Mouse (Mus musculus): ENCODE data around the gene Pld1. TPM values are rescaled to one million over a fixed set of nuclear protein-coding genes. Genes with fewer than 3 reads are reported as not detected.
A peak's percentile ranks its signal among the peaks of the same experiment; 100 is the strongest.
"Not testable (repeated sequence)": the region's sequence is repeated elsewhere in the genome, so short reads cannot be mapped to it uniquely, and the experiment has no call there.

Gene Pld1
- polyA plus RNA-seq, 1 experiment from 2014 or later, result 2.2 TPM

DNA sequence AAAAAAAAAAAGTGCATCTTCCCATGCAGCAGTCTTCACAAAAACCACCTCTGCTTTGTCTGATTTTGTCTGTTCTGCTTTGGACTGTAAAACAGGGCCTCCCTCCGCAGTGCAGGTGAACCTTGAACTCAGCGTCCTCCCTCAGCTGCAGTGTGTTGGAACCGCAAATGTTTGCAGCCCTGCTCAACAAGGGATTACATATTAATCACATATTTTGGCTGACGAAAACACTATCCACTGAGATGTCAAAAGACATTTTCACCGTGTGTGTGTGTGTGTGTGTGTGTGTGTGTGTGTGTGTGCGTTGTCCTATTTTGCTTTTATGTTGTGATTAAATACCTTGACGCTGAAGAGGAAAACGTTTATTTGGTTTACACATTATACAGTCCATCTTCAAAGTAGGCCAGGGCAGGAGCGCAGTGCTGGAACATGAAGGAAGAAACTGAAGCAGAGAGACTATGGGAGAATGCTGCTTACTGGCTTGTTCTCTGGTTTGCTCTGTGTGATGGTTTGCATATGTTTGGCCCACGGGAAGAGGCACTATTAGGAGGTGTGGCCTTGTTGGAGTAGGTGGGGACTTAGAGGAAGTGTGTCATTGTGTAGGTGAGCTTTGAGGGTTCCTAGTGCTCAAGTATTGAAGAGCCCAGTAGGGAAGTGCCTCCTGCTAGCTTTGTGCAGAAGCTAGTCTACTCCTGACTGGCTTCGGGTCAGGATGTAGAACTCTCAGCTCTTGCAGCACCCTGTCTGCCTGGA, 17.1 kb upstream of the Pld1 start:
- H3K9me3 ChIP-seq (replicated peaks), result peaks cover 5% of the 10 kb centered on the region; the same call in 1 of the 2 replicates
- DNase-seq (ENCODE audit: low spot score), result no peak
- no peaks in the 10 kb centered on the region for H3K27me3 ChIP-seq (ENCODE audit: low read depth, poor library complexity, severe bottlenecking)
- no peak overlapping the region for H3K27ac ChIP-seq (replicated peaks)
- 90% methylated on average over 11 of the region's 11 CpGs for WGBS
- H3K4me3 ChIP-seq, result no peak overlapping the region
- H3K36me3 ChIP-seq, result no peaks in the 10 kb centered on the region
- no peaks in the 10 kb centered on the region for H3K4me1 ChIP-seq

DNA sequence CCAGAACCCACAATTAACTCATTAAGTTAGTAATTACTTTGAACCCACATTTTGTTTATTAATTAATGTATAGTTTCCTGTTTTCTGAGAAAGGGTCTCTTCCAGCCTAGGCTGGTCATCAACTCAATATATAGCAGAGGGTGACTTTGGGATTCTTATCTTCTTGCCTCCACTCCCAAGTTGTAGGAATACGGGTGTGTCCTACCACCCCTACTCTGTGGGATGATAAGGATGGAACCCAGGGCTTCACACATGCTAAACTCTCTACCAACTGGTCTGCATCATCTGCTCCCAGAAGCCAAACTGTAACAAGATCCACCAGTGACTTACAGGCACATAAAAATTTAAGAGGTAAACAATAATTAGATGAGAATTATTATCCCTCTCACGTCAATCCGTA, 14.5 kb upstream of the Pld1 start:
- H3K9me3 ChIP-seq (replicated peaks), result peaks cover 3% of the 10 kb centered on the region; the same call in 1 of the 2 replicates
- no peak overlapping the region for H3K4me3 ChIP-seq
- H3K36me3 ChIP-seq, result no peaks in the 10 kb centered on the region
- no peaks in the 10 kb centered on the region for H3K27me3 ChIP-seq (ENCODE audit: low read depth, poor library complexity, severe bottlenecking)
- WGBS, result 94% methylated on average over 3 of the region's 3 CpGs
- H3K27ac ChIP-seq (replicated peaks), result no peak overlapping the region
- no peaks in the 10 kb centered on the region for H3K4me1 ChIP-seq
- DNase-seq (ENCODE audit: low spot score), result no peak

DNA sequence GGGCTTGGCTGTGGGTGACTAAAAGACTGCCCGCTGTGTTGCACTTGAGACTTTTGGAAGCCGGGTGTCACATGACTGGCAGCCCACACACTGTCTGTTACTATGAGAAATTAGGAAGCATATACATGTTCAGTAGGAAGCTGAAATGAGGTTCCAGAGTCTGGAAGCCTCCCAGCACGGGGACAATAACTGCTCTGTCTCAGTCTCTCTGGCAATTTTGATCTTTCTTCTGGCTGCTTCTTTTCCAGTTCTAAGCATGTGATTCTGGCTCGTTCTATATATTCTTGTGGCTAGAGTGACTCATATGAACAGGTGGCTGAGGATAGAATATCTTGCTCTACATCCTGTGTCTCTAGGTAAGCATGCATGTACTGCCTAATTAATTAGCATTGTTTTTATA, 9.3 kb upstream of the Pld1 start:
- WGBS, result 91% methylated on average over 4 of the region's 4 CpGs
- H3K27me3 ChIP-seq (ENCODE audit: low read depth, poor library complexity, severe bottlenecking), result no peaks in the 10 kb centered on the region
- no peak for DNase-seq (ENCODE audit: low spot score)
- H3K36me3 ChIP-seq, result no peaks in the 10 kb centered on the region
- no peak overlapping the region for H3K27ac ChIP-seq (replicated peaks)
- no peaks in the 10 kb centered on the region for H3K4me1 ChIP-seq
- H3K4me3 ChIP-seq, result no peak overlapping the region
- H3K9me3 ChIP-seq (replicated peaks), result no peaks in the 10 kb centered on the region

DNA sequence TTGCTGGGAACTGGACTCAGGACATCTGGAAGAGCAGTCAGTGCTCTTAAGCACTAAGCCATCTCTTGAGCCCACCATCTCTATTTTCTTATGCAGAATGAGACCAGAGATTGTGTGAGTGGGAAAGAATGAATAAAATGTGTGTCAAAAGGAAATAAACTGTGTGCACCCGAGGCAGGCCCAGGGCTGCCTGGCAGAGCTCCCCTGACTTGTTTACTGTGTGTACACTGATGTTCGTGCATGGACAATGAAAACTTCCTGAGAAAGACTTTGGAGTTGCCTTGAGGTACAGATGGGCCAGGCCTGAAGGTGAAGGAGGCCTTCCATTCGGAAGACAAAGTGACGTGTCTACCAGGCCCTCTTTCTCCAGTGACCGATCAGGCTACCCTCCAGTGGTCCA, 6.1 kb upstream of the Pld1 start:
- H3K4me1 ChIP-seq, result no peaks in the 10 kb centered on the region
- H3K4me3 ChIP-seq, result no peak overlapping the region
- no peaks in the 10 kb centered on the region for H3K9me3 ChIP-seq (replicated peaks)
- no peak overlapping the region for H3K27ac ChIP-seq (replicated peaks)
- no peaks in the 10 kb centered on the region for H3K36me3 ChIP-seq
- peaks cover 10% of the 10 kb centered on the region for H3K27me3 ChIP-seq (ENCODE audit: low read depth, poor library complexity, severe bottlenecking)
- 93% methylated on average over 5 of the region's 5 CpGs for WGBS
- DNase-seq (ENCODE audit: low spot score), result no peak

DNA sequence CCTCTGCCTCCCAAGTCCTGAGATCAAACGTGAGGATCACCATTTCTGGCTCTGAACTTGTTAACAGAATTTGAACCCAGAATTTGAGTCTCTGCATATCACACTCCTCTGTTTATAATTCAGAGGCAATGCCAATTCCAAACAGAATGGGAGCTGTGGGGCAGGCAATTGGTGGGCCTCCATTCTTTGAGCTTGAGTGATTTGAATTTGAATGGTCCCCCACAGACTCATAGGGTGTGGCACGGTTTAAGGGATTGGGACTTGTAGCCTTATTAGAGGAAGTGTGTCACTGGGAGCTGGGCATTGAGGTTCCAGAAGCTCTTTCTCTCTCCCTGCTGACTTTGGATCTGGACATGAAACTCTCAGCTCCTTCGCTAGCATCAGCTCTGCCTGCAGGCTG, 2.9 kb upstream of the Pld1 start:
- Histone ChIP-seq H3K4me3 (no peak overlapping the region), H3K4me1 (peaks cover 20% of the 10 kb centered on the region), H3K36me3 (no peaks in the 10 kb centered on the region), H3K27ac (replicated peaks) (no peak overlapping the region), H3K9me3 (replicated peaks) (no peaks in the 10 kb centered on the region), H3K27me3 (ENCODE audit: low read depth, poor library complexity, severe bottlenecking) (peaks cover 33% of the 10 kb centered on the region)
- WGBS, result 68% methylated on average over 3 of the region's 3 CpGs
- DNase-seq (ENCODE audit: low spot score), result no peak

DNA sequence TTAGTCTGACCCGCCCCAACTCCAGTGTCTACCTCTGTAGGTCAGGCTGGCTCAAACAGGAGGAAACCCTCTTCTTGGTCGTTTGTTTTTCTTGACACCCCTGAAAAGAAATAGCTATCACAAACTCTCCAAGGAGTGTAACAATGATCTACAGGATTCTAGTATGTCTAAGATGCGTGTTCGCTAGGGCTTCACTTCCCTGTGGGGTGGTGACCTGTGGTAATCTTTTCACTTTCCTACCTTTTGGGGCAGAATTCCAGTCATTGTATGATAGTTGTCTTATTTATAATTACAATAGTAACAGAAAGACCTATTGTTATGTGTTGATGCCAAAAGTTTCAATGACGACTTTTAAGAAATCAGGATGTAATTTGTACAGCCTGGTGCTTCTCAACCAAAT, 1.8 kb upstream of the Pld1 start:
- Histone ChIP-seq H3K27ac (replicated peaks) (no peak overlapping the region), H3K36me3 (no peaks in the 10 kb centered on the region), H3K9me3 (replicated peaks) (no peaks in the 10 kb centered on the region), H3K4me3 (no peak overlapping the region), H3K27me3 (ENCODE audit: low read depth, poor library complexity, severe bottlenecking) (peaks cover 33% of the 10 kb centered on the region), H3K4me1 (peaks cover 20% of the 10 kb centered on the region)
- whole genome bisulfite sequencing, result 85% methylated on average over 5 of the region's 5 CpGs
- no peak for DNase-seq (ENCODE audit: low spot score)

DNA sequence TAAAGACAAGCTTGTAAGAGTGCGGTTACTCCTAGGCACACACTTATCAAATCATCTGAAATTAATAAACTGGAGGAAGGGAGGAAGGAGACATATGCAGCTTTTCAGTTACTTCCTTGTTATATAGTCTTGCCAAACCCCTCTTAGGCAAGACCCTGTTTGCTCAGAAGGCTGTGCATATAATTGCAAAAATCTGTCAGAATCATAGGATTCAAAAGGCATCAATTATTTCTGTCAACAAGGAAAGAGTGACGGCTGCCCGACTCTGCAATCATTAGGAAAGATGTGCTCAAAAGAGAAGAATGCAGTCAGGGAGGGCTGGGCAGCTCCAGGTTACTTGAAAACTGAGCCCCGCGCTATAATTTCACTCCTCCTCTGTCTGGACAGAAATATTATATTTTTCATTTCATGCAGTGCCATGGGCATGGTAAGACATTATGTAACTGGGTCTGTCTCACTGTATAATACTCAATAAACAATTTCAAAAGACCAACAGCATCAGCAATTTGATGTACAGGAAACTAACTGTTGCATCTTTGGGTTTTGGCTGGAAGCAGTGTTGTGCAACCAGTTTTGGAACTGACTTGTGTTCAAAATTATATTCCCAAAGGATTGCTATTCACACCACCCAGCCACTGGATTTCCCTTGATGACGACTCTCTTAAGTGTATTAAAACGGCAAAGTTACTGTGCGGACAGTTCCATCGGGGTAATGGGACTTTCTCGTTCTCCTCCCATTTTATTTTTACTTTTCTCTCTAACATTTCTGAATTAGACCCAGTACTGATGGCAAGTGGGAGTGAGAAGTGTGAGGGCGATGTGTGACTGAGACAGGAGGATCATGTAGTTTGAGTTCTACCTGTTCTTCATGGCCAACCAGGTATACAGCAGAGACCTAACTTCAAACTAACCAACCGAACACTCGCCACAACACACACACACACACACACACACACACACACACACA, 1.1 kb upstream of the Pld1 start:
- Histone ChIP-seq H3K27ac (replicated peaks) (no peak overlapping the region), H3K4me3 (peak overlapping the region; percentile 78), H3K27me3 (ENCODE audit: low read depth, poor library complexity, severe bottlenecking) (peaks cover 33% of the 10 kb centered on the region), H3K36me3 (no peaks in the 10 kb centered on the region), H3K4me1 (peaks cover 20% of the 10 kb centered on the region), H3K9me3 (replicated peaks) (no peaks in the 10 kb centered on the region)
- DNase-seq (ENCODE audit: low spot score), result no peak
- 86% methylated on average over 13 of the region's 13 CpGs for WGBS

DNA sequence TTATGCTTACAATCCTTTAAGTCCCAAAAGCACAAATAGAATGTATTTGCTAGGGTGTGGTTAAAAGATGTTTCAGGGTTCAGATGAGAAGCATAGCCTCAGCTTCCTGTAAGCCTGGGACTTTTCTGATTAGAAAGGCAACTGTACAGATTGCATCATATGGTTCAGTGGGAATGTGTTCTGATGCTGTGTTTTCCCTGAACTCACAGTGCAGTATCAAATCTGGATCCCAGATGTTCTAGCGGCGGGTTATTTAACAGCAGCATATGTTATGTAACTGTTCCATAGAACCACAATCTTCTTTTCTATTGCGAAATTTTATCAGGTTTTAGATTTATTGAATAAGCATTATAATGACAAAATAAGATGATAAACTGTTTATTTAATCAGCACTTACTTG, 3.1 kb downstream of the Pld1 start:
- WGBS, result 95% methylated on average over 3 of the region's 3 CpGs
- no peak for DNase-seq (ENCODE audit: low spot score)
- Histone ChIP-seq H3K4me3 (no peak overlapping the region), H3K9me3 (replicated peaks) (no peaks in the 10 kb centered on the region), H3K36me3 (no peaks in the 10 kb centered on the region), H3K27me3 (ENCODE audit: low read depth, poor library complexity, severe bottlenecking) (peaks cover 30% of the 10 kb centered on the region), H3K27ac (replicated peaks) (no peak overlapping the region), H3K4me1 (peaks cover 20% of the 10 kb centered on the region)

DNA sequence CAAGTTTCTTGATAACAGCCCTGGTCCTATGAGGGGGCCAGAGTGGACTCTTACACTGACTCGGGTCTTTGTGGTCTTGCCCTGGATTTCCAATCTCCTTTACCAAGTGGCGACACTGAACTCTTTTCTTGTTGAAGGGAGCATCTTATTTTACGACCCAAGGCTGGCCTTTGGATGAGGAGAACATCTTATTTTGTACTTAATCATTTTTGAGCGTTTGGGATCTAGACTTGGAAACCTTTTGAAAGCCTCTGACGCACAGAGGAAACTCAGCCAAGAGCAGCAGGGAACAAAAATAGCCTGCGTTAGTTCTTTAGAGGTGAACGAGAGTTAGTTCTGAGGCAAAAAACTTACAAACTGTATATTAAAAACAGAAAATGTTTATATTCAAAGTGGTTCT, 4.5 kb downstream of the Pld1 start:
- no peak overlapping the region for H3K27ac ChIP-seq (replicated peaks)
- DNase-seq (ENCODE audit: low spot score), result no peak
- 91% methylated on average over 7 of the region's 7 CpGs for WGBS
- no peaks in the 10 kb centered on the region for H3K36me3 ChIP-seq
- H3K9me3 ChIP-seq (replicated peaks), result no peaks in the 10 kb centered on the region
- H3K4me1 ChIP-seq, result peaks cover 21% of the 10 kb centered on the region
- H3K4me3 ChIP-seq, result no peak overlapping the region
- peaks cover 17% of the 10 kb centered on the region for H3K27me3 ChIP-seq (ENCODE audit: low read depth, poor library complexity, severe bottlenecking)

DNA sequence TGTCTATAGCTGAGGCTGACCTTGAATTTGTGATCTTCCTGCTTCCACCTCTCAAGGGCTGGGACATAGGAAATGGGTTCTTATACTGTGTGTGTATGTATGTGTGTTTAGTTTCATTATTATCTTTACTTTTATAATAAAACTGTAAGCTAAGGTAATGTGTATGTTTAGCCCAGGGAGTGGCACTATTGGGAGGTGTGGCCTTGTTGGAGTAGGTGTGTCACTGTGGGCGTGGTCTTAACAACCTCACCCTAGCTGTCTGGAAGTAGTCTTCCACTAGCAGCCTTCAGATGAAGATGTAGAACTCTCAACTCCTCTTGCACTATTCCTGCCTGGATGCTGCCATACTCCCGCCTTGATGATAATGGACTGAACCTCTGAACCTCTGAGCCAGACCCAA, 6.9 kb downstream of the Pld1 start:
- H3K27ac ChIP-seq (replicated peaks); H3K27me3 ChIP-seq (ENCODE audit: low read depth, poor library complexity, severe bottlenecking); DNase-seq (ENCODE audit: low spot score); H3K4me3 ChIP-seq; H3K9me3 ChIP-seq (replicated peaks); H3K36me3 ChIP-seq; H3K4me1 ChIP-seq: not testable (repeated sequence)
- WGBS, result 78% methylated on average over 2 of the region's 2 CpGs

DNA sequence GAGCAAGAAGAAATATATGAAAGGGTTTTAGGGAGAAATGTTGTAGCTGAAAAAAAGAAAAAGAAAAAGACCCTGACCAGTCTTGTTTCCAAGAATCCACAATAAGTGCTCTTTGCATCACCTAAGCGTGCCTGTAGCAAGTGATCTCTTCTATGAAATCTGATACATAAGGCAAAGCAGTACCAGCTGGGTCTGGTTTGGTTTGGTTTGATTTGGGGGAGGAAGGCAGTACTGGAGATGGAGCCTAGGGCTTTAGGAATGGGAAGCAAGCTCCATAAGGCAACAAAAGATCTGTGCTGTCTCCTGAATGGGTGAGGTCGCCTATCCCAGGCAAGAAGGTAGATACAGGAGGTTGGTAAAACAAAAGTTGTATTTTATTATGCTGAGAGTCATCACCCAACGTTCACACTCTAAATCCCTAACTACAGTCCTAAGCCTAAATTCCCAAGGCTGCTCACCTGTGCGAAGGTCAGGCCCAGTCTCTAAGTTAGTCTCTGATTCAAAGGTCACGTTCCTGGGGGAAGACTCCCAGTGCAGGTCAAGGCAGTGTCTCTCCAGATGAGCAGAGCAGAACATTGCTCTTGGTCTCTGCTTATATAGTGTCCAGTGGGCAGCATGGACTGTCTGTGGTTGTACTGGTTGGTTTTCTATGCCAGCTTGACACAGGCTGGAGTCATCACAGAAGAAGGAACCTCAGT, 10.8 kb downstream of the Pld1 start:
- Histone ChIP-seq H3K4me3 (no peak overlapping the region), H3K4me1 (peaks cover 3% of the 10 kb centered on the region; the same call in 1 of the 2 replicates), H3K27me3 (ENCODE audit: low read depth, poor library complexity, severe bottlenecking) (no peaks in the 10 kb centered on the region), H3K36me3 (no peaks in the 10 kb centered on the region), H3K9me3 (replicated peaks) (no peaks in the 10 kb centered on the region), H3K27ac (replicated peaks) (no peak overlapping the region)
- no peak for DNase-seq (ENCODE audit: low spot score)
- WGBS, result 84% methylated on average over 5 of the region's 5 CpGs

DNA sequence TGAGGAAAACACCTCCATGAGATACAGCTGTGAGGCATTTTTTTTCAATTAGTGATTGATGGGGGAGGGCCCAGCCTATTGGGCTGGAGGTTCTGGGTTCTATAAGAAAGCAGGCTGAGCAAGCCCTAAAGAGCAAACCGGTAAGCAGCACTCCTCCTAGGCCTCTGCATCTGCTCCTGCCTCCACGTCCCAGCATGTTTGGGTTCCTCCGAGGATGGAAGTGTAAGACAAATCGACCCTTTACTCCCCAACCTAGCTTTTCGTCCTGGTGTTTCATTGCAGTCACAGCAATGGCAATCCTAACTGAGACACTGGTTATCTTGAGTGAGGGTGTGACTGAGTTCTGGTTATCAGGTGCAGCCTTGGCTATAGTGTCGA, 11.4 kb downstream of the Pld1 start:
- peaks cover 3% of the 10 kb centered on the region; the same call in 1 of the 2 replicates for H3K4me1 ChIP-seq
- no peaks in the 10 kb centered on the region for H3K27me3 ChIP-seq (ENCODE audit: low read depth, poor library complexity, severe bottlenecking)
- H3K4me3 ChIP-seq, result no peak overlapping the region
- 86% methylated on average over 6 of the region's 6 CpGs for WGBS
- H3K36me3 ChIP-seq, result no peaks in the 10 kb centered on the region
- H3K27ac ChIP-seq (replicated peaks), result no peak overlapping the region
- no peak for DNase-seq (ENCODE audit: low spot score)
- no peaks in the 10 kb centered on the region for H3K9me3 ChIP-seq (replicated peaks)

Measured in midbrain, embryonic 10.5 days (tissue).